Mouse (Mus musculus) liver, postnatal 0 days (tissue): ENCODE results near the gene Gm21988.

Source experiments
- CTCF ChIP-seq: sonication (generic); IDR thresholded peaks from 2 replicates; pipeline ENCODE4 v1.5.1; 2016; ENCODE audit warnings: antibody characterized with exemption, low read depth
- EP300 ChIP-seq: IDR thresholded peaks from 2 replicates; pipeline ENCODE4 v1.6.1; 2016; ENCODE audit warnings: antibody characterized with exemption, low read depth, mild to moderate bottlenecking

DNA sequence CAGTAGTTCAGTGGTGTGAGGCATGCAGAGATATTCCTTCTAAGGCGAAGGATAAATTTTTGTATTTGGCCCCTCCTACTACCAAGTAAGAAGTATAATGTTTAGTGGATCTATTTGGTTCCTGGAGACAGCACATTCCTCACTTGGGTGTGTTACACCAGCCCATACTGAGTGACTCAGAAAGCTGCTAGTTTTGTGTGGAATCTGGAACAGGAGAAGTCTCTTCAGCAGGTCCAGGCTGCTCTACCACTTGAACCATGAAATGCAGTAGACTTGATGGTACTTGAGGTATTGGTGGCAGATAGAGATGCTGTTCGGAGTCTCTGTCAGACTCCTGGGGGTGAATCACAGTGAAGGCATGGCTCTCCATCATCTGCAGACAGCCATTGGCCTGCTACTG lies 28.9 kb downstream of the Gm21988 start:
- TF ChIP-seq EP300 (no peak), CTCF (no peak)
